Mouse (Mus musculus) liver, embryonic 16.5 days (tissue): Measurements from ENCODE around the gene Usf3. TPM values are rescaled to one million over a fixed set of nuclear protein-coding genes. Genes with fewer than 3 reads are reported as not detected.

Source experiments
- ATAC-seq: fragments of 200-750 bp; cut with Nextera tagmentation; 2 replicates; pipeline ENCODE4 v1.8.0; 2017; ENCODE audit warnings: low read depth, mild to moderate bottlenecking, moderate number of reproducible peaks, moderate library complexity
- H3K27ac ChIP-seq: fragments of 300-500 bp; sonication (generic); 2 replicates; pipeline ENCODE4 v1.5.1; 2014; ENCODE audit warnings: mild to moderate bottlenecking, low read length
- H3K27me3 ChIP-seq: fragments of 300-500 bp; sonication (generic); 2 replicates; pipeline ENCODE4 v1.6.1; 2014; ENCODE audit warnings: low read depth, low read length, mixed read lengths; ENCODE audit not compliant: control insufficient read depth, insufficient read depth
- H3K36me3 ChIP-seq: fragments of 300-500 bp; sonication (generic); 2 replicates; pipeline ENCODE4 v1.6.1; 2014; ENCODE audit warnings: mild to moderate bottlenecking; ENCODE audit not compliant: control insufficient read depth, insufficient read depth
- H3K4me1 ChIP-seq: fragments of 300-500 bp; sonication (generic); 2 replicates; pipeline ENCODE4 v1.6.1; 2014; ENCODE audit warnings: low read depth, low read length, mixed read lengths; ENCODE audit not compliant: control insufficient read depth
- H3K4me2 ChIP-seq: fragments of 300-500 bp; sonication (generic); 2 replicates; pipeline ENCODE4 v1.6.1; 2014; ENCODE audit warnings: low read depth, low read length, mixed read lengths
- H3K4me3 ChIP-seq: fragments of 300-500 bp; sonication (generic); 2 replicates; pipeline ENCODE4 v1.5.1; 2014; ENCODE audit warnings: low read depth, mild to moderate bottlenecking, low read length
- H3K9ac ChIP-seq: fragments of 300-500 bp; sonication (generic); 2 replicates; pipeline ENCODE4 v1.6.1; 2014; ENCODE audit warnings: low read depth, low read length
- H3K9me3 ChIP-seq: fragments of 300-500 bp; sonication (generic); replicated peaks from 2 replicates; pipeline ENCODE4 v1.6.1; 2016; ENCODE audit warnings: low read length; ENCODE audit not compliant: control insufficient read depth
- WGBS: fragments of 180-500 bp; shearing (Covaris S2); extraction: QIAGEN DNeasy Blood & Tissue Kit; methylation state at CpG from one replicate; pipeline ENCODE4 v1.1.7; 2014; ENCODE audit not compliant: insufficient replicate concordance; 5-methylcytosine and 5-hydroxymethylcytosine counted together
- polyA plus RNA-seq: library from polyadenylated mRNA; unstranded; fragments of >200 nt; fragmentation: Nextera tagmentation; extraction: Ambion mirVana; gene quantifications from 2 replicates; pipeline ENCODE4 v1.2.1, GENCODE M21; 2015

Gene Usf3
- polyA plus RNA-seq, 1 experiment from 2014 or later, result 1.5 TPM

- Histone ChIP-seq H3K4me1 (peaks cover 8% of the 10 kb centered on the region), H3K9ac (no peak overlapping the region), H3K9me3 (no peaks in the 10 kb centered on the region), H3K4me2 (no peak overlapping the region), H3K27ac (no peak overlapping the region), H3K4me3 (no peak overlapping the region), H3K27me3 (no peaks in the 10 kb centered on the region), H3K36me3 (peaks cover 10% of the 10 kb centered on the region)
- 87% methylated on average over 1 of the region's 1 CpGs for WGBS
- no peak for ATAC-seq
Observed at GRCm38 (mm10) chr16:44211054-44211414, 38.0 kb downstream of the Usf3 start.

DNA sequence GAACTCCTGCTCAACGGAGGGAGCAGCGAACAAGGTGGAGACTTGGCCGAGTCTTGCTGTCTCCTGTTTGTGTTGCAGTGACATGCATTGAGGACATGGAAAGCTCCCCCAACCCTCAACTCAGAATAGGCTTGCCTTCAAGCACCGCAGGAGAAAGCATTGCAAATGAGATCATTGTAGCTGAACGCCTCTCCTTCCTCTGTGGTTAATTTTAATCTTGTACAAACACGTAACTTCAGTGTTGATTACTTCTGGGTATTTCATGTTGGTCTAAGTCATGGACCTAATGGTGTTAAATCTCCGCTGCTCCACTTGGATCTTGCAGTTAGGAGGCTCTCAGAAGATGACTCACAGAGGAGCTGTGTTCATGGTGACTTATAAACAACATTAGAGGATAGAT is 39.7 kb downstream of the Usf3 start:
- Histone ChIP-seq H3K4me3 (no peak overlapping the region), H3K27ac (no peak overlapping the region), H3K9ac (no peak overlapping the region), H3K4me1 (peaks cover 8% of the 10 kb centered on the region), H3K9me3 (no peaks in the 10 kb centered on the region), H3K27me3 (no peaks in the 10 kb centered on the region), H3K36me3 (peaks cover 22% of the 10 kb centered on the region), H3K4me2 (no peak overlapping the region)
- WGBS, result 76% methylated on average over 7 of the region's 7 CpGs
- ATAC-seq, result no peak

- Histone ChIP-seq H3K27me3 (no peaks in the 10 kb centered on the region), H3K9me3 (no peaks in the 10 kb centered on the region), H3K27ac (no peak overlapping the region), H3K36me3 (peaks cover 29% of the 10 kb centered on the region), H3K9ac (no peak overlapping the region), H3K4me1 (no peaks in the 10 kb centered on the region; the same call in 1 of the 2 replicates), H3K4me3 (no peak overlapping the region), H3K4me2 (no peak overlapping the region)
- WGBS, result 83% methylated on average over 9 of the region's 9 CpGs
- no peak for ATAC-seq
Observed at GRCm38 (mm10) chr16:44215513-44215912, 42.5 kb downstream of the Usf3 start.

DNA sequence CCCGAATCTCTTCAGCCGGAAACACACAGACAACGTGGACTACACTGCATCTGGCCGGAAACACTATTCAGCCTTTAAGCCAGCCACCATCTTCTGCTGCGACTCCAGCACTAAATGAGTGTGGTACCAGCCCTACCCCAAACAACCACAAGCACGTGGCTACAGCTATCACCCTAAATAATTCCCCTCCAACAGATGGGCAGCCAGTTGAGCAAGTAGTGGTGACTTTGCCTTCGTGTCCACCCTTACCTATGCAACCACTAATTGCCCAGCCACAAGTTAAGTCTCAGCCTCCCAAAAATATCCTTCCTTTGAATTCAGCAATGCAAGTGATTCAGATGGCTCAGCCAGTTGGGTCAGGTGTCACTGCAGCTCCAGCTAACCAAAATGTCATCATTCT is 43.4 kb downstream of the Usf3 start:
- H3K4me3 ChIP-seq, result no peak overlapping the region
- no peaks in the 10 kb centered on the region for H3K9me3 ChIP-seq
- H3K36me3 ChIP-seq, result peaks cover 29% of the 10 kb centered on the region
- H3K4me1 ChIP-seq, result no peaks in the 10 kb centered on the region
- no peak for ATAC-seq
- H3K27ac ChIP-seq, result no peak overlapping the region
- H3K4me2 ChIP-seq, result no peak overlapping the region
- H3K27me3 ChIP-seq, result no peaks in the 10 kb centered on the region
- H3K9ac ChIP-seq, result no peak overlapping the region
- 84% methylated on average over 7 of the region's 7 CpGs for WGBS

DNA sequence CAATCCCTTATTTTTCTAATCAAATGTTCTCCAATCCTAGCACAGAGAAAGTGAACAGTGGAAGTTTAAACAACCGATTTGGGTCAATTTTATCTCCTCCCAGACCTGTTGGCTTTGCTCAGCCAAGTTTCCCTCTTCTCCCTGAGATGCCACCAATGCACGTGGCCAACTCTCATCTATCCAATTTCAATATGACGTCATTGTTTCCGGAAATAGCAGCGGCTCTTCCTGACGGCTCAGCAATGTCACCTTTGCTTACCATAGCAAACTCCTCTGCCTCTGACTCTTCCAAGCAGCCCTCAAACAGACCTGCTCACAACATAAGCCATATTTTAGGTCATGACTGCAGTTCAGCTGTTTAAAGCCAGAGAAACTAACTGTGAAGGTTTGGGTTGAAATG is 48.4 kb downstream of the Usf3 start:
- 64% methylated on average over 6 of the region's 6 CpGs for WGBS
- Histone ChIP-seq H3K27ac (no peak overlapping the region), H3K36me3 (peaks cover 18% of the 10 kb centered on the region), H3K9ac (no peak overlapping the region), H3K4me1 (no peaks in the 10 kb centered on the region), H3K9me3 (no peaks in the 10 kb centered on the region), H3K27me3 (no peaks in the 10 kb centered on the region), H3K4me2 (no peak overlapping the region), H3K4me3 (no peak overlapping the region)
- ATAC-seq, result no peak

- Histone ChIP-seq H3K27me3 (no peaks in the 10 kb centered on the region), H3K36me3 (no peaks in the 10 kb centered on the region), H3K4me3 (no peak overlapping the region), H3K27ac (no peak overlapping the region), H3K9me3 (no peaks in the 10 kb centered on the region), H3K4me1 (no peaks in the 10 kb centered on the region), H3K9ac (no peak overlapping the region), H3K4me2 (no peak overlapping the region)
- ATAC-seq, result no peak
- WGBS, result 72% methylated on average over 13 of the region's 13 CpGs
Observed at GRCm38 (mm10) chr16:44226706-44227291, 53.8 kb downstream of the Usf3 start.

- H3K4me1 ChIP-seq, result no peaks in the 10 kb centered on the region
- H3K36me3 ChIP-seq, result no peaks in the 10 kb centered on the region
- no peaks in the 10 kb centered on the region for H3K27me3 ChIP-seq
- no peak overlapping the region for H3K4me2 ChIP-seq
- H3K27ac ChIP-seq, result no peak overlapping the region
- H3K9ac ChIP-seq, result no peak overlapping the region
- 67% methylated on average over 7 of the region's 7 CpGs for WGBS
- no peak for ATAC-seq
- no peak overlapping the region for H3K4me3 ChIP-seq
- no peaks in the 10 kb centered on the region for H3K9me3 ChIP-seq
Observed at GRCm38 (mm10) chr16:44233019-44233418, 60.0 kb downstream of the Usf3 start.

DNA sequence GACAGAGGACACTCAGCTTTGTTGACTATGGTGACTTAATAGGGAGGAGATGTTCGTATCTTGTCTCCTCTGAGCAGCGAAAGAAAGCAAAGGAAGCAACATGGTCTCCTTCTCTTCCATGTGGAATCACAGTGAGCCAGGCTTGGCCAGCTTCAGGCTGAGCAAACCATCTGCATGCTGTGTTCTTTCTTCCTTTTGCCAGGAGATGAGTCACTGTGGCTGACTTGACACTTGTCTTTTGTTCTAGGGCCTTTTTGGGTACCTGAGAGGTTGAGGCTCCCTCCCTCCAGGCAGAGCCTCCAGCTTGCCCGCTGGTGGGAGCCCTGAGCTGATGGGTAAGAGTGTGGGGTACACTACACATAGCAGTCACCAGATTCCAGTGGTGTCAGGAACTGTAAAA is 64.8 kb downstream of the Usf3 start:
- no peak overlapping the region for H3K4me3 ChIP-seq
- H3K4me1 ChIP-seq, result no peaks in the 10 kb centered on the region
- no peaks in the 10 kb centered on the region for H3K9me3 ChIP-seq
- H3K4me2 ChIP-seq, result no peak overlapping the region
- no peak for ATAC-seq
- WGBS, result 61% methylated on average over 3 of the region's 3 CpGs
- H3K27me3 ChIP-seq, result no peaks in the 10 kb centered on the region
- H3K27ac ChIP-seq, result no peak overlapping the region
- H3K36me3 ChIP-seq, result no peaks in the 10 kb centered on the region
- H3K9ac ChIP-seq, result no peak overlapping the region

- Histone ChIP-seq H3K27me3 (no peaks in the 10 kb centered on the region), H3K27ac (no peak overlapping the region), H3K4me1 (no peaks in the 10 kb centered on the region), H3K4me2 (no peak overlapping the region), H3K9me3 (no peaks in the 10 kb centered on the region), H3K9ac (no peak overlapping the region), H3K36me3 (no peaks in the 10 kb centered on the region), H3K4me3 (no peak overlapping the region)
- ATAC-seq, result no peak
- WGBS, result 60% methylated on average over 10 of the region's 10 CpGs
Observed at GRCm38 (mm10) chr16:44238835-44239263, 65.8 kb downstream of the Usf3 start.
